Mouse (Mus musculus) G1E (cell line): Measurements from ENCODE around the gene Cacna2d2.

ENCODE experiments used
- CTCF ChIP-seq: IDR thresholded peaks from 2 replicates; pipeline ENCODE4 v1.5.1; 2012; ENCODE audit warnings: low read depth, low read length, inconsistent platforms, mixed read lengths
- GATA1 ChIP-seq: IDR thresholded peaks from 2 replicates; pipeline ENCODE4 v1.6.1; 2012; ENCODE audit warnings: borderline replicate concordance, low read length, inconsistent platforms, mixed read lengths
- GATA2 ChIP-seq: IDR thresholded peaks from 2 replicates; pipeline ENCODE4 v1.6.1; 2012; ENCODE audit warnings: low read depth, low read length, inconsistent platforms, borderline replicate concordance
- POLR2AphosphoS5 ChIP-seq: IDR thresholded peaks from 2 replicates; pipeline ENCODE4 v1.6.1; 2012; ENCODE audit warnings: low read depth, low read length, inconsistent platforms; ENCODE audit not compliant: insufficient replicate concordance
- TAL1 ChIP-seq: conservative IDR thresholded peaks from 2 replicates; pipeline ENCODE4 v1.6.1; 2012; ENCODE audit warnings: low read depth, low read length, inconsistent platforms, mixed read lengths

DNA sequence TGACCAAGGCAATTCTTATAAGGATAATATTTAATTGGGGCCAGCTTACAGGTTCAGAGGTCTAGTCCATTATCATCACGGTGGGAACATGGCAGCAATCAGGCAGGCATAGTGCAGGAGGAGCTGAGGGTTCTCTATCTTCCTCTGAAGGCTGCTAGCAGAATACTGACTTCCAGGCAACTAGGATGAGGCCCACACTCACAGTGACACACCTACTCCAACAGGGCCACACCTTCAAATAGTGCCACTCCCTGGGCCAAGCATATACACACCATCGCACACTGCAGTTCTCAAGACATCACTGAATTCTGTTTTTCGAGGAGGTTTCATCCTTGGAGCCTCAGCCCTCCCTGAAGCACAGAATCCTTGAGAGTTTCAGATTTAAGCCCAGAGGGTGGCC is 96.9 kb downstream of the Cacna2d2 start:
- TF ChIP-seq CTCF, result no peak
- TF ChIP-seq GATA1, result no peak
- no peak for TF ChIP-seq TAL1
- TF ChIP-seq POLR2AphosphoS5, result no peak
- no peak for TF ChIP-seq GATA2
